18 mouse cellular contexts compared by ENCODE assay signal in genomic region chr19:56619546-56619945, GRCm38 (mm10).
DNase-seq lines count a peak whose midpoint lies in the region; ATAC-seq lines count a peak whose summit lies in the region.
"Had no signal": no experiment of that assay in that cellular context is flagged by ENCODE, and none has a peak within 500 bp of the region (broad histone marks: within the 10 kb centered on the region; RNA-seq: fewer than 3 reads in every experiment).

No protein-coding gene starts in this region.

- peak; percentile 13 to 56 for DNase-seq in adrenal gland, adult (ENCODE audit: inconsistent age in 2 of 2, low spot score in 1 of 2)
- DNase-seq in adrenal gland, postnatal 4 days (ENCODE audit: low spot score in 2 of 2) = no peak
- DNase-seq in kidney, postnatal 10 days = peak; percentile 26
- no peak for DNase-seq in kidney, adult 11 months
- DNase-seq in MN1 (ENCODE audit: low spot score) = peak; percentile 23
- DNase-seq in lung, postnatal 25 days (ENCODE audit: low spot score) = peak; percentile 37
- DNase-seq in urinary bladder, postnatal 36 days (ENCODE audit: low spot score in 2 of 2) = no peak
- DNase-seq: cerebellum, adult 18-20 months; cerebellum, postnatal 36 days; gastrocnemius, postnatal 10 days; heart, adult 18-20 months; heart, postnatal 36 days had no signal

- ATAC-seq in granulocyte monocyte progenitor cell, adult 5-6 weeks (replicated peaks; ENCODE audit: poor library complexity, severe bottlenecking) = no peak
- ATAC-seq: activated CD4-positive, CD25-positive, alpha-beta regulatory T cell, adult 4 months; forebrain, embryonic 13.5 days; intestine, embryonic 16.5 days; liver, embryonic 12.5 days; midbrain, embryonic 15.5 days had no signal

Comparison
In these comparisons a context has a peak if more than half of its experiments do, and no peak if none do; other contexts are left out.
1. DNase-seq: peak in adrenal gland, adult (2 of 2), kidney, postnatal 10 days (single experiment), MN1 (single experiment) and lung, postnatal 25 days (single experiment); none in adrenal gland, postnatal 4 days (0 of 2), kidney, adult 11 months (single experiment) and urinary bladder, postnatal 36 days (0 of 2).